Mouse (Mus musculus) colon, adult 2 months (tissue): ENCODE measurements around the gene Fhl5. TPM values are rescaled to one million over a fixed set of nuclear protein-coding genes. Genes with fewer than 3 reads are reported as not detected.

Experiments used
- polyA plus RNA-seq: library from polyadenylated mRNA; depleted of rRNA; stranded (reverse); fragments of >200 nt; gene quantifications from 2 replicates; pipeline ENCODE4 v1.2.3, GENCODE M21; 2012; rRNA removed

Gene Fhl5
- 0.10 and 0.30 TPM in 2 replicates for polyA plus RNA-seq

GRCm38 (mm10) chr4:25242776-25243175 is at the start of gene Fhl5:
Gene Fhl5 (minus strand): TSS chr4:25242876.

GRCm38 (mm10) chr4:25281671-25282038 is 39.0 kb upstream of the Fhl5 start, which contains the start of gene Ufl1:
Gene Ufl1 (minus strand): TSS chr4:25281821.

Other genes with a start within 250 kb of the Fhl5 start
- 2.3 and 2.5 TPM in 2 replicates for gene Ufl1, start 38.9 kb upstream of the Fhl5 start, polyA plus RNA-seq